Mouse (Mus musculus): ENCODE measurements around the gene Fbxo36.

Gene Fbxo36

DNA sequence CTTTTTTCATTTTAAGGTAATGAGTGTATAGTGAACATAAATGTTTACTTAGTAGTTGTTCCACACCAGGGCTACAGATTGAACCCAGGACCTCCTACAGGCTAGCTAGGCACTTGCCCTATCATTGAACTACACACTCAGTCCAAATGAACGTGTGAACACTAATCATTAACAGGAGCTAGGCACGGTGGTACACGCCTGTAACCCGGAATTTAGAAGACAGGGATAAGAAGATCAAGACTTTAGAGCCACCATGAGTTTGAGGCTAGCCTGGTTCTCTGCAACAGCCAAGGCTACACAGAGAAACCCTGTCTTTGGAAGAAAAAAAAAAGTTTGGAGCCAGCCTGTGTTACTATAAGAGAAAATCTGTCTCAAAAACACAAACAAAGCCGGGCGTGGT lies 20.0 kb downstream of the Fbxo36 start:
- DNase-seq (ENCODE audit: low spot score in 2 of 2): no peak

DNA sequence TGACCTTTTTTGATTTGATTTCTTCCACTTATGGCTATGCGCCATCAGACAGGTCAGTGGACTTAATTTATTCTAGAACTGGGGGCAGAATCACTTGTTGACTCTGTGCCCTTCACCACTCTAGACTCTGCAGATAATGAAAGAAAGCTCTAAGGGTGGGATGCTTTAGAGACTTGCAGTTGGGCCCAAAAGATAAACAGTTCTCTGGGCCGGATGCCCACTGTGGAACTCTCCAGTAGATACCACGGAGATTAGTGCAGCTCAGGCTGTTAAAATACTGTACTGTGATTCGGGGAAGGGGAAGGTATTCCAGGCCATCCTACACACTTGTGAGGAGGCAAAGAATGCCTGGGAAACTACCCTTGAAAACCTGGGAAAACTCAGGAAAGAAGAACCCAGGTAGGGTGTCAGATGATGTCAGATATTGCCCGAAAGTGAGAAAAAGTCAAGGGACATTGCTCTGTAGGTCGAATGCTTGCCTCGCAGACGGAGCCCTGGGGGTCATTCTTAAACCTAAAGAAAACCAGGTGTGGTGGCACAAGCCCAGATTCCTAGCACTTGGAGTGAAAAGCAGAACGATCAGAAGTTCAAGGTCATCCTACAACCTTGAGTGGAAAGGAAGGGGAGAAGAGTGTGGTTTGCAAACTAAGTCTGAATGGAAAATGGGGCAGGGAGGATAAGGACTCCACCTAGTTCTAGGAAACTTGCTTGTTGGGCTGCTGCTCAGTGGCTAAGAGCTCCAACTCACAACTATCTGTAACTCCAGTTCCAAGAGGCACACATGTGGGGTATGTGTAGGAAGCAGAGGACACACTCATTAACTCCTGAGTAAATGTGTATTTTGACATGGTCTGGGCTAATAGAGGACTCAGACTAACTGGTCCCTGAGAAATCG lies 21.0 kb downstream of the Fbxo36 start:
- DNase-seq (ENCODE audit: low spot score in 2 of 2): no peak

GRCm38 (mm10) chr1:84861255-84861630 lies 21.6 kb downstream of the Fbxo36 start:
- DNase-seq (ENCODE audit: low spot score in 2 of 2): no peak

- no peak for DNase-seq (ENCODE audit: low spot score in 2 of 2)
Measured at GRCm38 (mm10) chr1:84864645-84865044, 25.0 kb downstream of the Fbxo36 start.

GRCm38 (mm10) chr1:84866231-84866630 lies 26.6 kb downstream of the Fbxo36 start:
- no peak for DNase-seq (ENCODE audit: low spot score in 2 of 2)

DNA sequence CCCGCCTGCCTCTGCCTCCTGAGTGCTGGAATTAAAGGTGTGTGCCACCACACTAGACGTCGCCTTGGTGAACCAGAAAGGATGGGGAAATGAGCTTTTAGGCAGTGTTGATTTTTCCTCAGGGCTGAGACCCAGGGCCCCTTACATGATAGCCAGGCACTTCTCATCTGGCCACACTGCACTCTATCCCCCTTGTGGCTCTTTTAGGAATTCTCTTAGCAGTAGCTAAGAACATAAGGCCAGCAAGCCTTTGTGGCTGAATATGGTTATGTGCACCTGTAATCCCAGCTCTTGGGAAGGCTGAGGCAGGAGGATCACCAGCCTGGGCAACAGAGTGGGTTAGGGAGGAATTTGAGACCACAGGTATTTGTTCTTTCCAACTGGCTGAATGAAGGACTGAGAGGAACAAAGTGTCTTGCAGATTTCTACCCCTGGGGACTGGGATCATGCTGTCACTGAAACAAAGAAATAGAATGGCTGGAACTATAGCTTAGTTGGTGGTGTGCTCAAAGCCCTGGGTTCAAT lies 27.1 kb downstream of the Fbxo36 start:
- no peak for DNase-seq (ENCODE audit: low spot score in 2 of 2)

DNA sequence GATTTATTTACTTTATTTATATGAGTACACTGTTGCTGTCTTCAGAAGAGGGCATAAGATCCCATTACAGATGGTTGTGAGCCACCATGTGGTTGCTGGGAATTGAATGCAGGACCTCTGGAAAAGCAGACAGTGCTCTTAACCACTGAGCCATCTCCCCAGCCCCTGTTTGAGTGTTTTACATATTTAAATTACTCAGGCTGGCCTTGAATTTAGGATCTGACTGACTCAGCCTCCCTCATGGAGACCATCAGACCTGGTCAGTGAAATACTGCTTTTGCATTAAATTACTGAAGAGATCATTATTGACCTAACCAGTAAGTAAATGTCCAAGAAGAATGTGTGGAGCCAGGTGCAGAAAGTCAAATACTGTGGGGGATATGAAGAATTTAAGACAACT lies 28.7 kb downstream of the Fbxo36 start:
- no peak for DNase-seq (ENCODE audit: low spot score in 2 of 2)

- DNase-seq (ENCODE audit: low spot score in 2 of 2): no peak
Measured at GRCm38 (mm10) chr1:84868841-84869240, 29.2 kb downstream of the Fbxo36 start.

- DNase-seq (ENCODE audit: low spot score in 2 of 2): no peak
Measured at GRCm38 (mm10) chr1:84869498-84869897, 29.9 kb downstream of the Fbxo36 start.

DNA sequence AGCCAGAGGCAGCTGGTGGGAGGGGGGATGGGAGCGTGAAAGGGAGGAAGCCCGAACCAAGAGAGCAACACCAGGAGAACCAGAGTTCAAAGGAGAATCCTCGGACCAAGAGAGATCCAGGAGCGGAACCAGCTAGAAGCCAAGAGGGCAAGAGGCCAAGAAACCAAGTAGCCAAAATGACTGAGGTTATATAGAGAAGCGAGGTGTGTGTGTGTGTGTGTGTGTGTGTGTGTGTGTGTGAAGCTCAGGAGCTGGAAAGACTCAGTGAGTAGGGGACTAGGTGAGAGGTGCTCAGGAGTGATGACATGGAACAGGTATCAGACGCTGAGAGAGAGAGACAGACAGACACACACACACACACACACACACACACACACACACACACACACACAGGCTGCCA lies 31.5 kb downstream of the Fbxo36 start:
- no peak for DNase-seq (ENCODE audit: low spot score in 2 of 2)

DNA sequence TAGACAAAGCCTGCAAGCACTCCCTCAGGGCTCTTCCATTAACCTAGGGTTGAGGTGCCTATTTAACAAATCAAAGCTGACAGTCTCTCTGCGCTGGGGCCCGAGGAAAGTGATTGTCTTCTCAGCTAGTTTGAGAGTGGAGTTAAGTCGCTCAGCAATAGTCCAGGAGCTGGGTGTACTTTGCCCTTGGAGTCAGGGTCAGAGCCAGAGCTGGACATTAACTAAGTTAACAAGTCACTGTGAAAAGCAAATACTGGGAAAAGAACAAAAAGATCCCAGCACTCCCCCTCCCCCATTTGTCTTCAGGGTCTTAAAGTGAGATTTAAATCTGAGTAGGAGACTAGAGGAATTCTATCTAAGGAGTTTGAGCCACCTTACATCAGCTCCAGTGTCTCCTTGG lies 32.5 kb downstream of the Fbxo36 start:
- no peak for DNase-seq (ENCODE audit: low spot score in 2 of 2)

GRCm38 (mm10) chr1:84872939-84873338 lies 33.3 kb downstream of the Fbxo36 start:
- no peak for DNase-seq (ENCODE audit: low spot score in 2 of 2)

DNA sequence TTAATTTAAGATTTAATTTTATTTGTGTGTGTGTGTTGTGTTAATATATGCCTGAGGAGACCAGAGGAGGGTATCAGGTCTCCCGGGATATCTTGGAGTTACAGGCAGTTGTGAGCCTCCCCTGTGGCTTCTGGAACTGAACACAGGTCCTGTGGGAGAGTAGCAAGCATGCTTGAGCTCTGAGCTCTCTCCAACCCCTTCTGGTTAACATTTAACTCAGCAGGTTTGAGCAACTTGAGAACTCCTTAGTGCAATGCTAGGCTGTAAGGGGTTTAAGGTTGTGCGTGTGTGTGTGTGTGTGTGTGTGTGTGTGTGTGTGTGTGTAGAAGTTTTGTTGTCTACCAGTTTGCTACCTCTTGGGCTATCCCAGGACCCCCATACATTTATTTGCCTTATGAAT lies 37.9 kb downstream of the Fbxo36 start:
- DNase-seq (ENCODE audit: low spot score in 2 of 2): no peak

DNA sequence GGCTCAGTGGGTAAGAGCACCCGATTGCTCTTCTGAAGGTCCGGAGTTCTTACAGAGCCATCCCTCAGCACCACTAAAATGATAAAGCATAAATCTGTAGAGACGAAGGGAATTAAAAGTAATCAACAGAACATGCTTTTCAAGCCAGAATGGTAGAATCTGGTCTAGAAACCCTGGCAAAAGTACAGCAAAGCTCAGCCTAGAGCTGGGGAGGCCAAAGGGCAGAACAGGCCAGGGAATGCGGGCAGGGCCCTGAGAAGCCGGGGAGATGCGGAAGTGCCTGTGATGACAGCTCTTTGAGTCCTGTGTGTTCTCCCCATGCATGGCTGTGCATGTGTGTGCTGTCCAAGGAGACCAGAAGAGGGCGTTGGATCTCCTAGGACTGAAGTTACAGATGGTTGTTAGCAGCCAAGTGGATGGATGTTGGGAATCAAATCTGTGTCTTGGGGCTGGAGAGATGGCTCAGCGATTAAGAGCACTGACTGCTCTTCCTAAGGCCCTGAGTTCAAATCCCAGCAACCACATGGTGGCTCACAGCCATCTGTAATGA lies 40.0 kb downstream of the Fbxo36 start:
- no peak for DNase-seq (ENCODE audit: low spot score in 2 of 2)

DNA sequence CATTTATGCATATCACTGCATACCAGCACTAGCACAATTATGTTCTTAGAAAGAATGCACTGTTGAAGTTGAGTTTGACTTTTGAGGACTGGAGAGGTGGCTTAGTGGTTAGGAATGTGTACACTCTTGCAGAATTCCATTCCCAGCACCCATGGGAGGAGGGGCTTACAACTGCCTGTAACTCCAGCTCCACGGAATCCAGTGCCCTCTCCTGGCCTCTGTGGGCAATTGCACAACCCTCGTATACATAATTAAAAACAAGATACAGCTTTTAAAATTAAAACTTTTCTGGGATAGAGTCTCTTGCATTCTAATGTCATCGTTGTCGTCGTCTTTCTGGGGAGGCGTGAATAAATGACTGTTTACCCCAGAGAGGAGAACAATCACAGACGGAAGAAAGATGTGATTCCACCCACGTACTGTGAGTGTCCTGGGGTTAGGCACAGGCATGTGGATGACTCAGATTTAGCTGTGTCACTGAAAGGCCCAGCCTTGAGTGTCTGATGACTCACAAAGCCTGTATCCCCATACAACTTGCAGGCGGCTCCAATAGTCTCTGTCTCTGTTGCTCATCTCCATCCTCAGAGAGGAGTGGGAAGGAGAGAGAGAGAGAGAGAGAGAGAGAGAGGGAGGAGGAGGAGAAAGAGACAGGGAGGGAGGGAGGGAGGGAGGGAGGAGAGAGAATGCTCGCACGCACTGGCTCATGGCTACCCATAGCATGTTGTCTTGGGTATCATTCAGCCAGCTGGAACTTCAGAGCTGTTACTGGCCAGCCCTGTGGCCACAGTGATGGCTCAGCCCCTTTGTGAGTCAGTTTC lies 41.8 kb downstream of the Fbxo36 start:
- DNase-seq (ENCODE audit: low spot score in 2 of 2): no peak

GRCm38 (mm10) chr1:84882066-84882532 lies 42.5 kb downstream of the Fbxo36 start:
- DNase-seq (ENCODE audit: low spot score in 2 of 2): no peak

- DNase-seq (ENCODE audit: low spot score in 2 of 2): no peak
Measured at GRCm38 (mm10) chr1:84882937-84883336, 43.3 kb downstream of the Fbxo36 start.

DNA sequence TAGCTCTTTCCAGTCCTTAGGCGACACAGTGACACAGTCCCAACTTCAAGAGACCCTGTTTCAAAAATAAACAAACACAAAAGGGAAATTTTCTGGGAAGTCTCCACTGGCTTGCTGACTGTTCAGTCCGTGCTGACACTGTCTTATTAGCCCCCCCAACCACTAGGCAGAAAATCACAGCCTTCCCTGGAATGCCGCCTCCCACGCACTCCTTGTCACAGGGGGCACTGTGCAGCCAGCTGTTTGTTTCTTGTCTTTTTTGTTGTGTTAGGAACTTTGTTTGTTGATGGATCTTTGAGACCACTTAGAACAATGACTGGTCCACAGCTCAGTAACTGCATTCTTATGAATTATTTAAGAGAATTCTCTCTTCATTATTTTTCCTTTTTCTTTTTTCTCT lies 44.2 kb downstream of the Fbxo36 start:
- DNase-seq (ENCODE audit: low spot score in 2 of 2): no peak

- no peak for DNase-seq (ENCODE audit: low spot score in 2 of 2)
Measured at GRCm38 (mm10) chr1:84885174-84885573, 45.5 kb downstream of the Fbxo36 start.

DNA sequence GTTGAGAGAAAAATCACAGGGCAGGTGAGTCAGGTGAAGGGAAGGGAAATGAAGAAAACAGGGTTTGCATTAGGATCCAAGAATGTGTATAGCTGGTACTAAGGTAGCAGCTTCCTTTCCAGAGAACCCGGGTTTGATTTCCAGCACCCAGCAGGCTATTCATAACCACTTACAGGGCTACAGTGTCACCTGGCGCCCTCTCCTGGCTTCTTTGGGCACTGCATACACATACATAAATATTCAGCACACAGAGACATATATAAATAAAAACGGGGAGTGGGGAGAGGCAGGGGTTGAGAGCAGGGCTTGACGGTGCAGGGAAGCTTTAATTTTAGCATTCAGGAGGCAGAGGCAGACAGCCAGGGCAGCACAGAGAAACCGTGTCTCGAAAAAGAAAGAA lies 46.3 kb downstream of the Fbxo36 start:
- DNase-seq (ENCODE audit: low spot score in 2 of 2): peak in 1 of 2 experiments; percentile 3

DNA sequence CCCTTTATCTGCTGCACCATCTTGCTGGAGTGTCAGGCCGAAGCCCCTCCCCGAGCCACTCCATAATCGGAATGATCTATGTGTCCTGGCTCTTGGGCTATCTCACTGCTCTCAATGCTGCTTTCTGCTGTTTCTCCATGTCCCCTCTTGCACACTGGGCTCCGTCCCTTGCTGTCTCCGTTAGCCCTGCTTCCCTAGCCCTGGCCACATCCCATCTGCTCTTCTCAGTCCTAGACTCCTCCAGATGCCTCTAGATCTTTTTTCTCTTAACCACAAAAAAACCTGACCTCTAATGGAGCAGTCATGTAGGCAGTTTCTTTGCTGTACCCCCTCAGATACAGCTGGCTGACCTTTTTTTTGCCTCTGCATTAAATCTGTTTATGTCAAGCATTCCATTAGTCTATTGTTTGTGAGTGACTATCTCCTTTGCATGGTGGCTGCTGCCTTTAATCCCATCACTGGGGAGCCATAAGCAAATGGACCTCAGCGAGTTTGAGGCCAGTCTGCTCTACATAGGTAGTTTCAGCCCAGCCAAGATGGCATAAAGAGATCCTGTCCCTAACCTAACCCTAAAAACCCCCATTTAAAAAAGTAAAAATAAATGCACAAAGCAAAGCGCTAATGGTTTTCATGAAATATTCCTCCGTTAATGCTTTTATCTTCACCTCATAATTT lies 49.8 kb downstream of the Fbxo36 start:
- no peak for DNase-seq (ENCODE audit: low spot score in 2 of 2)

DNA sequence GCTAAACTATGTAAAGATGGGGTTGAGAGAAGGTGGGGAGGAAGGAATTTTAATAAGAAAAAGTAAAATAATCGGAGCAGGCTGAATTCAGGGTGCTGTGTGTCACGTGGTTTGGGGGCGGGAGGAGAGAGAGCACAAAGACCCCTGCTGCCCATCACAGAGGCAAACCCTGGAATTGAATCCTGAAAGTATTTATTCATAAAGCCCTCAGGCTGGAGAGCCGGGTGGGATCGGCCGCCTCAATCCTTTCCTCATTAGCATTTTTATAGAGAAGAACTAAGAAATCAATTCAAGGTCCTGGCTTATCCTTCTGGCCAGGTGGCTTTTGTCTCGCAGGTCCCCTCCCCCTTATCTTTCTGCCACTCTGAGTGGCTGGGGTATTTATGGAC lies 50.4 kb downstream of the Fbxo36 start:
- no peak for DNase-seq (ENCODE audit: low spot score in 2 of 2)
